Mouse (Mus musculus): ENCODE measurements around the gene Cldn34d.

DNA sequence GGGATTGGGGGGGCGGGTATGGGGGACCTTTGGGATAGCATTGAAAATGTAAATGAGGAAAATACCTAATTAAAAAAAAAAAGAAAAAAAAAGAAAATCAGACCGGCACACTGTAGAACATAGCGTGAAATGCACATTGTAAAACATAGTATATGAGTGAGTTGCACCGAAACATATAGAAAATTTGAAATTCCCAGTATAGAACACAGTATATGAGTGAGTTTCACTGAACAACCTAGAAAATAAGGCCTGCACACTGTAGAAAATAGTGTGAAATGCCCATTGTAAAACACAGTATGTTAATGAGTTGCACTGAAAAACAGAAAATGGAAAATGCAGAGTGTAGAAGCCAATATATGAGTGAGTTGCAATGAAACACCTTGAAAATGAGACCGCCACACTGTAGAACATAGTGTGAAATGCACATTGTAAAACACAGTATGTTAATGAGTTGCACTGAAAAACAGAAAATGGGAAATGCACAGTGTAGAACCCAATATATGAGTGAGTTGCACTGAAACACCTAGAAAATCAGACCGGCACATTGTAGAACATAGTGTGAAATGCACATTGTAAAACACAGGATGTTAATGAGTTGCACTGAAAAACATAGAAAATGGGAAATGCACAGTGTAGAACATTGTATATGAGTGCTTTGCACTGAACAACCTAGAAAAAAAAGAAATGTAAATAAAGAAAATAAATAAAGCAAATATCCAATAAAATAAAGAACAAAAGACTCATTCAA lies 4.1 kb downstream of the Cldn34d start:
- TF ChIP-seq FLI1 (IDR thresholded peaks at IDR 0.05; ENCODE audit: low read length) (no peak), GATA1 (IDR thresholded peaks at IDR 0.05; ENCODE audit: borderline replicate concordance, low read length) (peak; percentile 67; the same call in 2 of the 3 replicates)

Data from megakaryocyte, embryonic 14.5 days (primary cell).